Mouse (Mus musculus): Measurements from ENCODE around the gene A830018L16Rik. TPM values are rescaled to one million over a fixed set of nuclear protein-coding genes. Genes with fewer than 3 reads are reported as not detected.
A peak's percentile ranks its signal among the peaks of the same experiment; 100 is the strongest.
"Not testable (repeated sequence)": the region's sequence is repeated elsewhere in the genome, so short reads cannot be mapped to it uniquely, and the experiment has no call there.

The A830018L16Rik gene
- polyA plus RNA-seq, 1 experiment, result 5.5 TPM

- peak; percentile 86 for DNase-seq (ENCODE audit: low read depth)
- TF ChIP-seq POLR2A (IDR thresholded peaks at IDR 0.05; ENCODE audit: borderline replicate concordance, extremely low read depth, insufficient read depth, insufficient read length, poor library complexity, severe bottlenecking), result no peak
- TF ChIP-seq CTCF (IDR thresholded peaks at IDR 0.05; ENCODE audit: borderline replicate concordance, extremely low read depth, insufficient read depth, insufficient read length), result no peak
Measured at GRCm38 (mm10) chr1:12000557-12000956, 586.7 kb downstream of the A830018L16Rik start.

- DNase-seq (ENCODE audit: low read depth), result no peak
- no peak for TF ChIP-seq POLR2A (IDR thresholded peaks at IDR 0.05; ENCODE audit: borderline replicate concordance, extremely low read depth, insufficient read depth, insufficient read length, poor library complexity, severe bottlenecking)
- no peak for TF ChIP-seq CTCF (IDR thresholded peaks at IDR 0.05; ENCODE audit: borderline replicate concordance, extremely low read depth, insufficient read depth, insufficient read length)
Measured at GRCm38 (mm10) chr1:12008789-12009550, 595.1 kb downstream of the A830018L16Rik start.

GRCm38 (mm10) chr1:12009551-12009846 lies 595.6 kb downstream of the A830018L16Rik start:
- DNase-seq (ENCODE audit: low read depth), result no peak
- no peak for TF ChIP-seq POLR2A (IDR thresholded peaks at IDR 0.05; ENCODE audit: borderline replicate concordance, extremely low read depth, insufficient read depth, insufficient read length, poor library complexity, severe bottlenecking)
- TF ChIP-seq CTCF (IDR thresholded peaks at IDR 0.05; ENCODE audit: borderline replicate concordance, extremely low read depth, insufficient read depth, insufficient read length), result no peak

- DNase-seq (ENCODE audit: low read depth), result no peak
- no peak for TF ChIP-seq POLR2A (IDR thresholded peaks at IDR 0.05; ENCODE audit: borderline replicate concordance, extremely low read depth, insufficient read depth, insufficient read length, poor library complexity, severe bottlenecking)
Measured at GRCm38 (mm10) chr1:12010607-12011006, 596.7 kb downstream of the A830018L16Rik start.

GRCm38 (mm10) chr1:12020646-12021045 lies 606.7 kb downstream of the A830018L16Rik start:
- DNase-seq (ENCODE audit: low read depth), result not testable (repeated sequence)

All from brain, embryonic 14.5 days (tissue).